Mouse (Mus musculus) monocyte, adult 5-6 weeks (primary cell): ENCODE data around the gene Agap1. TPM values are rescaled to one million over a fixed set of nuclear protein-coding genes. Genes with fewer than 3 reads are reported as not detected.

Source experiments
- ATAC-seq: fragments of 153-309, 156-312 bp; replicated peaks from 2 replicates; pipeline ENCODE4 v1.8.0; 2017; ENCODE audit warnings: mild to moderate bottlenecking; ENCODE audit not compliant: low TSS enrichment, insufficient number of reproducible peaks, severe bottlenecking, poor library complexity, low FRiP score
- total RNA-seq: library from RNA; stranded (forward); fragments of 200-1000, 200-491, 200-594 nt; gene quantifications from 3 replicates; pipeline ENCODE4 v1.2.3, GENCODE M21; 2017

Gene Agap1
- total RNA-seq, 1 experiment from 2014 or later, result 1.3 TPM

DNA sequence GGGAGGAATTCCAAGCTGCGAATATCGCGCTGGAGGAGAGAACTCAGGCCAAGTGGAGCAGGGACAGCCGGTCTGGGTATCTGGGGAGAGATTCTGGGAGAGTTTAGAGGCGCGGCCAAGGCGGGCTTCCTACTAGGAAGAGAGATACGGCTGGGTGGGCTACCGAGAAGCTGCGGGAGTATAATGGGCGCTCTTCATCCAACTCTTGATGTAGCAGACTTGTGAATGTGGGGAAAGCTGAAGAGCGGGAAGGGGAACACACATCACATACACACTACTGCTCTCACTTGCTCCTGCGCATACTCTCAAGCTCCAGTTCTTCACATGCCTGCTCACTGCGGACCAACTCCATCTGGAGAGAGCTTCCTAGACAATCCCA, 469.0 kb downstream of the Agap1 start:
- no peak for ATAC-seq

DNA sequence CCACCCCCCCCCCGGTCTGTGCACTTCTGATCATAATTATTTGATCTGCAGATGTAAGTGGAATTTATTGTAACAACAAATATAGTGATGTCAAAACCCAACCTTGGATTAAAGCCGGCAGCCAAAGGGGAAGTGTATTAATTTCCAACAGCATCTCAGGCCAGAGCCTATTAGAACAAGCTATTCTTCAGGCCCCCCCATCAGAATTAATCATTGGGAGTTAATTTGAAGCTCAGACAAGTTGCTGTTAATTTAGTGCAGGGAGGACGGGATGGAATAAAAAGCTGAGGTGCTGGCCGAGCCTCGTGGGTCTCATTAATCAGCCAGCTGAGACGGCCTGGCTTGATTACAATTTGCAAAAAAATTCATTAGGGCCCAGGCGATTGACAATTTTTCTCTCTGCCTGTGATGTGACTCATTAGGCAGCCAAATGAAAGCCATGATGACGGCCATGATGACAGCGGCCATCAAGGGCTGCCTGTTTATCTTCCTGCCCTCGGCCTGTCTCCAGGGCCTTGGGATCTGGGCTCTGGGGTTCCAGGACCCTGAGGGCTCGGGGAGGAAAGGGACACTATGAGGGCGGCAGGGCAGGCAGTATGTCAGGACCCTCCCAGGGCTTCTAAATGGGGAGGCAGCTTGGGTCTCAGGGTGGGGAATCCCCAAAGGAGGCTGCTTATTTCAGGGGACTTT, 471.0 kb downstream of the Agap1 start:
- ATAC-seq, result no peak

DNA sequence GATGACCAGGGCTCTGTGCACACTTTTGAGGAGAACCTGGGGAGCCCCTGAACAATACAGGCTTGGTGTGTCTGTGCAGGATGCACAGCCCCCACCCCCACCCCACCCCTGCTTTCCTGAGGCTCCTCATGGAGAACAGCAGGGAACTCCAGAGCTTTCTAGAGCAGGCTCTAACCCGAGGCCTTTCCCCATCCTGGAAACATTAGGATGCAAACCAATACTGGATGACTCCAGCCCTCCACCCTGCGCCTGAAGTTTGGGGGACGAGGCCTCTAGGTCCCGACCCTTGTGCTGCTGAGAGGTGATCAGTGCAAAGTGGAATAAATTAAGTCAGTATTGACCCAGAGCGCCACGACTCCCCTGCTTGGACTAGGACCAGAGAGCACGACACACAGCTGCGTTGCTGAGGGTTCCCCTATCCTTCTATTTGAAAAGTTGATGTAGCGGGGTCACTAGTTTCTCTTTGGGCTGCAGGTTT, 472.0 kb downstream of the Agap1 start:
- no peak for ATAC-seq

DNA sequence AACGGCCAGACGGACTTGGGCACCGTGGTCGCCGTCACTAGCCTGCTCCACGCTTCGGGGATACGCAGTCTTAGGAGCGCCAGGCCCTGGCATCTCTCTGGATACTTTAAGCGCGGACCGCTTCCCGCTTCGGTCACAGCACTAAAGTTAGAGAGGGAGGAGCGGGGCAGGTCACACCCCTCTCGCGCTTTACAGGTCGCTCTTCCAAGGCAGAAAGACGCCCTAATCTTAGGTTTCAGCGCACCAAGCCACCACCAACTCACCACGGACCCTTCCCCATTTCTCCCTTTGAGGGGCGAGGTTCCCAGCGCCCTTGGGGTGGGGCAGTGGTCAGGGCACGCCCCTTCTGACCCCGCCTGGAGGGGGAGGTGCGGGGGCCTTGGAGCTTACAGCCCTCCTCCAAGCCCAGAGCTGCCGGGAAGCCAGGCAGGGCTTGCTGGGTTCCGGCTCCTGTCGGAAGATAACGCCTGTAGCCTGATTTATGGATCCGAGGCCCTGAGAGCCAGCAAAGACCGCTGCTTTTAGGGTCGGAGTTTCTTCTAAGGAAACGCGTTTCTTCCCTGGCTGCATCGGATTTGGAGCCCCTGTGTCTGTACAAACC, 472.6 kb downstream of the Agap1 start:
- no peak for ATAC-seq

DNA sequence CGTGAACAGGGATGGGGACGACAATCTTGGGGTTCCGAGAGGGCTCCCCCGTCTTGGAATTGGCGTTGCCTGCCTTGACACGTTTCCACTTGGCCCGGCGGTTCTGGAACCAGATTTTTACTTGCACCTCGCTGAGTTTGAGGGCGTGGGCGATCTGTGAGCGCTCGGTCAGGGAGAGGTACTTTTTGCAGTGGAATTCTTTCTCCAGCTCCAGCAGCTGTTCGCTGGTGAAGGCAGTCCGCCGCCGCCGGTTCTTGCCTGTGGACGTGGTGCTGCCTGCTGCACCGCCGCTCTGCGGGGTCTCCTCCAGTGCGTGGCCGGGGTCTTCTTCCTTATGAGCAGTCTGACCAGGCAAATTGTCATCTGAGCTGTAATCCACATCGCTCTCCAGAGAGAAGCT, 474.1 kb downstream of the Agap1 start:
- ATAC-seq, result no peak

DNA sequence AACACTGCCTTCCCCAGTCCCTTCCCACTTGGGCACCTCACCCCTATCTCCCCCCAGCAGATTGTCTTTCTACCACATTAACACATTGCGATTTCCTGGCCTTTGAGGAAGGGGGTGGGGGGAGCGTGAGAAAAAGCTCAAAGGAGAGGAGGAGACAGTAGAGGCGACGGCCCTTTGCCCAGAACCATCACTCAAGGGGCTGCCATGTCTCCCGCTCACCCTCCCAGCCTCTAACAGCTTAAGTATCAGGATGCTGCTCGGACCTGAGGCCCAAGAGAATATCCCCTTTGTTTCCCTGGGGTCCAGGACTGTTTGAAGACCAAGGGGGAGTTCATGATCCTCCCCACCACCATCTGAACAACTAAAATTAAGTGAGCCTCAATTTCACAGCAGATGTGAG, 474.6 kb downstream of the Agap1 start:
- ATAC-seq, result no peak

DNA sequence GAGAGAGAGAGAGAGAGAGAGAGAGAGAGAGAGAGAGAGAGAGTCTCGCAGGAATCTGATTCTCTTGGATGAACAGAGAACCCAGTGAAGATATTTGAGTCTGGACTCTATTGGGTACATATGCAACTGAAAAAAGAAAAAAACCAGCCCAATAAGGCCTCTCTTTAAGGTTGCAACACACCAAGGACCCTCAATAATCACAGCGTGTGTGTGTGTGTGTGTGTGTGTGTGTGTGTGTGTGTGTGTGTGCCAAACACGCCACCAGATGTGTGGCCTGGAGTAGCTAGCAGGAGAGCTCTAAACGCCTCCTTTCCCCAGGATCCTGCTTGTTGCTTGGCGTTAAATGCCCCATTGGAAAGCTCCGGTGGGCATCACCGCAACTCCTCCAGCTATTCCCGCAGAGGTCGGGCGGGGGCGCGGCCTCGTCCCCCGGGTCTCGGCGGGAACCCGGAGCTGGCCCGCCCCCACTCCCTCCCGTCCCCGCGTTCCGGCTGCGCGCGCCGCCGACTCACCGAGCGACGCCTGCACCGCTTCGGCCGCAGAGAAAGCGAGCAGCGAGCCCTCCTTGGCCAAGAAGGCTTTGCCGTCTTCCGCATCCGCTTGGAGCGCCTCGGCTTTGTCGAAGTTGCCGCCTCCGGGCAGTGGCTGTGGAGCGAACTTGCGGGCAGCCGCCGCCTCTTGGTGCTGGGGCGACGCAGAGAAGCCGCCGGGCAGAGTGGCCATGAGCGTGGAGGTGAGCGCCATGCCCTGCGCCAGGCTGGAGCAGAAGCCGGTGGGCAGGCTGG, 475.3 kb downstream of the Agap1 start:
- ATAC-seq, result no peak

DNA sequence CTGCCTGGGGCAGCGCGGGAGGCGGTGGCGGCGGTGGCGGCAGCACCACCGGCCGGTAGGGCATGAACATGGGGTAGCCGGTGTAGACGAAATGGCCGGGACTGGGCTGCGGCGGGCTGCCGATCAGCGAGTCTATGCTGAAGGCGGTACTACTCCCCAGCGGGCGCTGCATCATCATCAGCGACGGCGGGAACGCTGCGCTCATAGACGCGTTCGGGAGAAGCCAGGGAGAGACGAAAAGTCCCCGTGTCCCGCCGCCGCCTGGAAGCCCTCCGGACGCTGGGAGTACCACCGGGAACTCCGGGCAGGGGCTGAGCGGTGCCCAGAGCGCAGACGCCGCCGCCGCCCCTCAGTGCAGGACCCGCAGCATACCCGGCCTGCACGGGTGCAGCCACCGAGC, 475.9 kb downstream of the Agap1 start:
- no peak for ATAC-seq

DNA sequence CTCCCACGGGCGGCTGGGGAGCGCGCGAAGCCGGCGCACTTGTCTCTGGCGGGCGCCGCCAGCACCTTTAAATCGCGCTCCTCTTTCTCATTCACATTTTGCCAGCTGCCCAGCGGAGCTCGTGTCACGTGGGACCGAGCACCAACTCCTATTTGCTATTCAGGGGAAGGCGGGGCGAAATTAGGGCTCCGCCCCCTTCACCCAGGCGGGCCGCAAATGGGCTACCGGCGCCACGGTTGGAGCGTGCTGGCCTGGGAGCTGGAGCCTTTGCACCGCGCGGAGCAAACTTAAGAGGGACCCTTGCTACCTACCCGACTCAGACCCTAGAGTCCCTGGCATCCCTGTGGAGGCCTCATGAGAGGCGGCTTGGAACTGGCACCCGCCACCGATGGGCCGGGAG, 476.5 kb downstream of the Agap1 start, which contains the start of gene Gbx2:
TSS of gene Gbx2 (minus strand) at position 60 of the 400 bp plus-strand sequence.
- no peak for ATAC-seq

DNA sequence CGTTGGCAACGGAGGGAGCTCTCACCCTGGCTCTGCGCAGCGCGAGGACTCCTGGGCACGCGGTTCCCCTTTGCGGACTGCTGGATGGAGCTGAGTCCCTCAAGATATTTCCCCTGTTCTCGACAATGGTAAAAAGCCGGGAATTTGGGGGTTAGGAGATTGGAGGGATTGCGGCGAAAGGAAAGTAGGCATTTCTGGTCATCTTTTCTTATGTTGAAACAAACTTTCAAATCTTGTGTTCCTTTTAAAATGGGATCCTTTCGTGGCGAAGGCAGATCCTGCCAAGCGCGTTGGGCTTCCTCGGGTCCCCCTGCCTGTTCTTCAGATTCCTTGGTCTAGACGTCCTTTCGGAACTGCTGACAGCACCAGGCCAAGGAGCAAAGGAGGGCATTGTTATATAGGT, 477.4 kb downstream of the Agap1 start:
- no peak for ATAC-seq

DNA sequence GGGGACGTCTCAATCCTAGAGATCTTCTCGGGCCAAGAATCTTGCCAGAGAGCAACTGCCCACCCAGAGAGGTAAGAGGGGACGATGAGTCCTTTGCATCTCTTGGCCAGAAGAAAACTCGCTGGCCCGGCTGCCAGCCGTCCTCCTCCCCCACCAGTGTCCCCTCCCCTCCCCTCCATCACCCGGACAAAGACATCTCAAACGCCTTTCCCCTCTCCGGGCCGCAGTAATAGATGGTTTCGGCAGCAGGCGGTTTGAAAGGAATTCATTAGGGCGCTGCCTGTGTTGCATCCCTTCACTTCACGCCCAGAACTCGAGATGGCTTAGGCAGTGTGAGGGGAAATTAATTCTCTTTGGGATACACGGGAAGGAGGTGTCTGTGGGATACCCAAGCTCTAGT, 478.0 kb downstream of the Agap1 start:
- no peak for ATAC-seq

DNA sequence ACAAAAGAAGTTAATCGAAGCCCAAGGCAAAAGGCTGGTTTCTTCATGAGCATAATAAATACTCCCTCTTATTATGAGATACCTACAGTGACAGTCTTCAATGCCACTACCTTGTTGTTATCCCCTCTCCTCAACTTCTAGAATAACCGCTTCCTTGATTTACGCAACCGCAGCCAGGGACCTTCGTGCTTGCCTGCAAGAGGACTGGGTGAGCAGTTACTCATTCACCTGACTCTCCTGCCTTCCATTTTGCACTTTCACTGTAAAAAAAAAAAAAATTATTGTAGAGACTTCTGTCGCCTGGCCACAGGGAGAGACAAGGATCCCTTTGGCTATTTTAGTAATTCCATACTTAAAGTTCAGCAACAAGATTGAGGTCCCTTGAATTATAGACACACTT, 478.4 kb downstream of the Agap1 start:
- no peak for ATAC-seq

DNA sequence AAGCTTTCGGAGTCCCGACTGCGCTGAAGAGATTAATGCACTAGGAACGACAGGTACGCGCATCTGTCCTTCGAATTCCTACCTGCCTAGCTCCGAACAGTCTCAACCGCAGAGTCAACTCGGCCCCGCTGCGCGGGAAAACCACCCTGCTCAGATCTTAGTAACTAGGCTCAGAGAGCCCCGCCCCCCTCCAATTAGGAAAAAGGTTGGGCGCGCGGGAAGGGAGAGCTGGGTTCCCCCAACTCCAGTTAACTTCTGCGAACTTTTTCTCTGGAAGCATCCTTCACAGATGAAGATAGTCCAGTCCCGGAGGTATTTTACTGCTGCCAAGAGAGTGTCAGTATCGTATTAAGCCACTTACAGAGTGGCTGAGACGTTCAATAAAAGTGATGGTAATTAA, 479.2 kb downstream of the Agap1 start:
- no peak for ATAC-seq

DNA sequence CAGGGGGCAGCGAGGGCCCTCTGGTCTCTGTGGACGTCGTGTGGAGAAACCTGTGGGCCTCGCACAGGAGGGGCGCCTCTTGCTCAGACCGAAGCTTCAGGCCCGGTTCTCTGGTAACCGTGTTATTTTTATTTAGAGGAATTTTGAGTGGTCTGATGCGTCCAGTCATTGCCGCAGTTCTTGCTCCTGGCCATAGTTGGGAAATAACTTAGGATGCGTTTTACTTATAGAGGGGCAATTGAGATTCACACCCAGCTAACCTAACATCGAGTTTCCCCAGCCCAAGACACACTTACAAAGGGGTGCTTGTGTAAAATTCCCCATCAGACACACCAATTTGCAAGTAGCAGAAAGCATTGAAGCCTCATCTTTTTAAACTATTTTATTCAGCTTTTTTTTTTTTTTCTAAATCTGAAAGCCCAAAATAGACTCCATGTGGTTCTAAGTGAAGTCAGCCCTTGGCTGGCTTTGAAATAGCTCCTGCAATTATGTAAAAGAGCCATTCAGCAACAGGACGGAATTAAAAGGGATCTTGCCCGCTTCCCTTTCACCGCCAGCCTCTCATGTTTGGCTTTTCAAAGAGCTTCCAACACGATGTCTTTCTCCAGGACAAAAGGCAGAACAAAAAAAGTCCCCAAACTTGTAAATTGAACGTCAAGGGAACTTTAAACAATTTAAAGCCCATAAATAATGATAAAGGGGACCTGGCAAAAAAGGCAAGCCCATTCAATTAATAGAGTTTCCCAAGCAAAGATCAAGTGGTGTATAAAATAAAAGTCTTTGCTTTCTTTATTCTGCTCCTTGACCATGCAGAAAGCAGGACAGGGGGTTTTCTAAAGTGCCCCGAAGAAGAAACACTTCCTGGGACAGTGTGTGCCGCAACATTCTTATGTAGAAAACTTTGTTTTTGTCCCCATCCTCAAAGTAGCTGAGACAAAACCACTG, 480.0 kb downstream of the Agap1 start:
- ATAC-seq, result no peak

DNA sequence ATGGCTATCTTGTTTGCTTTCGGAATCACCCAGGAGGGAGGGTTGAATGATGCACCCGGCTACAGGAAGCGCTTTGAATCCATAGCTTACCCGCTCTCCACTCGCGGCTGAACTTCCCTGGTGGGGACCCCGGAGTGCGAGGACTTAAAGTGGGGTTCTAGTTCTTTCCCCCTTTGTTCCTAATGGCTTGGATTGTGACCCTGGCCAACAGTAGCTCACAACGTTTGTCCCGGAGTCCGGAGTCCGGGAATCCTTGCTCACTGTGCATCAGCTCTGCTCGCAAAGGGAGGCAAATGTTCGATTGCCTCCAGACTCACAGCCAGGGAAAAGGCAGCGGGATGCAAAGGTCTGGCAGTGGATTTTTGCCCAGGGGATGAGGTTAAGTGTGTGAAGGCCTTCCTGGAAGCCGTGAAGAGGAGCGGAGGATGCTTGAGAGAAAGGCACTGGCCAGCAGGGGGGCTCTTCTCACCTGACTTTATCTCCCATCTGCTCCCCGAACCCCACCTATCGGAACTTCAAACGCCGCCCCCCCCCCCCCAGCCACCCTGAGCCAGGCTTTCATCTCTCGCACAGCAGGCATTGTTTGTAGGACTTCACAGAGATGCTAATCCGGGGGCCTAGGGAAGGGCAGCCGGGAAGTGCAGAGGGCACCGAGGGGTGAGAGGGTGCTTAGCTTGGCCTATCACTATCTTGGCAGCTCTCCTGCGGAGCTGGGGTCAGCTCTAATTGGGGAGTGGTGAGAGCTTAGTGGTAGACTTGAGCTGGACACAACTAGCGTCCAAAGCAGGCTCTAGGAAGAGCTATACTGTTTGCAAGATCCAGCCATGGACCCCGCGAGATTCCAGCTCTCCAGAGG, 481.1 kb downstream of the Agap1 start:
- no peak for ATAC-seq

DNA sequence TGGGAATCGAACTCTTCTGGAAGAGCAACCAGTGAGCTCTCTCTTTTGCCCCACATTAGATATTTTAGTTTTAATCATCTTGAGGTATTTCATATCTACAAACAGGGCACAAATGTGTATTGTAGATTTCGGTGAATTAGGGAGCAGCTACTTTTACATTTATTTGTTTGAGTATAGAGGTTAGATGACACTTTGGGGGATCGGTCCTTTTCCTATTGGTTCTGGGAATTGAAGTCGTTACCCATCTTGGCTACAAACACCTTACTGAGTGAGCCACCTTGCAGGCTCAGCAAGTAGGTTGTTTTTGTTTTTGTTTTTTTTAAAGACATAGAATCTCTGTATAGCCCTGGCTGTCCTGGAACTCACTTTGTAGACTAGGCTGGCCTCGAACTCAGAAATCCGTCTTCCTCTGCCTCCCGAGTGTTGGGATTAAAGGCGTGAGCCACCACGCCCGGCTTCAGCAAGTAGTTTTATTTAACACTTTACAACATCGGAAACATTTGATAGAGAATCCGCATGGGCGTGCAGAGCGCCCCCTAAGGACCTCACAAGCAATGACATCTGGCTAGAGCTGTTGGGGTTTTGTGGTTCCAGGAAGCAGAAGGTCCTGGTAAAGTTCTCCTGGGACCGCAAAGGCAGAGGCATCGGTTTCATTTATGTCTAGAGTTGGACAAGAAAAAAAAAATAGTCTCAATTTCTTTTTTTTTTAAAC, 484.4 kb downstream of the Agap1 start:
- no peak for ATAC-seq

DNA sequence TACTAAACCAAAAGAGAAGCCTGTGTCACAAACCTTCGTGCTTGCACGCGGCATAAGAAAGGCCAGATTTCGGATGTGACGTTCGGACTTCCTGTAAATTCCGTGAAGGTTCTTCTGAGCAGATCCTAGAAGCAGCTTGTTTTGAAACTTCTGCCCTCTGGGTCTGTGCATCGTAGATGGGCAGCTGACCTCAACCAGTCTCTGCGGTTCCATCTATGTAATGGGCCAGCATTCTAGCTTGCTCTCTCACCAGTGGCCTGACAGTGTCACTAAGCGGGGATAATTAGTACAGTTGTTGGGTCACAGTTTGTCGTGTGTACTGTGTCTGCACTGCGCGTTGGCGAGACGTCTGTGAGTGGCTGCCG, 485.0 kb downstream of the Agap1 start:
- no peak for ATAC-seq
